Mouse (Mus musculus) MEL (cell line): ENCODE measurements around the gene Ssh1. TPM values are rescaled to one million over a fixed set of nuclear protein-coding genes. Genes with fewer than 3 reads are reported as not detected.

Experiments used
- DNase-seq: peaks from one replicate; pipeline ENCODE4 v3.0.0; 2011; ENCODE audit warnings: low read depth, low spot score
- H3K27ac ChIP-seq: 2 replicates; pipeline ENCODE4 v1.5.1; 2012; ENCODE audit warnings: low read depth, mild to moderate bottlenecking, control low read depth, low read length, moderate library complexity; ENCODE audit not compliant: control insufficient read depth
- H3K27me3 ChIP-seq, 2 experiments: fragments of 150-350 bp in 1 of 2; sonication (generic) in 1 of 2; 2 replicates each; pipeline ENCODE4 v1.6.1; 2012; ENCODE audit warnings: low read length in 2 of 2, mild to moderate bottlenecking in 2 of 2, improper control_type of control experiment in 1 of 2, moderate library complexity in 1 of 2; ENCODE audit not compliant: insufficient read depth in 2 of 2, control insufficient read depth in 1 of 2
- H3K36me3 ChIP-seq, 2 experiments: 2 replicates each; pipeline ENCODE4 v1.6.1; 2012 to 2014; ENCODE audit warnings: low read length in 2 of 2, improper control_type of control experiment in 1 of 2, inconsistent platforms in 1 of 2, mild to moderate bottlenecking in 1 of 2; ENCODE audit not compliant: insufficient read depth in 2 of 2, control insufficient read depth in 1 of 2
- H3K4me1 ChIP-seq, 2 experiments: fragments of 150-350 bp in 1 of 2; sonication (generic) in 1 of 2; 2 replicates each; pipeline ENCODE4 v1.6.1; 2012; ENCODE audit warnings: low read length in 2 of 2, improper control_type of control experiment in 1 of 2, mild to moderate bottlenecking in 1 of 2; ENCODE audit not compliant: insufficient read depth in 2 of 2, control insufficient read depth in 1 of 2
- H3K4me3 ChIP-seq, 2 experiments: fragments of 150-350 bp in 1 of 2; sonication (generic) in 1 of 2; 2 replicates each; pipeline ENCODE4 v1.5.1; 2012; ENCODE audit warnings: low read depth in 2 of 2, low read length in 2 of 2, mild to moderate bottlenecking in 2 of 2, moderate library complexity in 2 of 2, control low read depth in 1 of 2, improper control_type of control experiment in 1 of 2; ENCODE audit not compliant: control insufficient read depth in 1 of 2, insufficient read depth in 1 of 2
- H3K79me2 ChIP-seq: 2 replicates; pipeline ENCODE4 v1.6.1; 2012; ENCODE audit warnings: mild to moderate bottlenecking, low read length, moderate library complexity; ENCODE audit not compliant: control insufficient read depth, poor library complexity, insufficient read depth
- H3K9ac ChIP-seq: 2 replicates; pipeline ENCODE4 v1.6.1; 2012; ENCODE audit warnings: low read depth, mild to moderate bottlenecking, control low read depth, low read length, moderate library complexity; ENCODE audit not compliant: control insufficient read depth, poor library complexity, severe bottlenecking
- H3K9me3 ChIP-seq: fragments of 150-350 bp; sonication (generic); replicated peaks from 2 replicates; pipeline ENCODE4 v1.6.1; 2012; ENCODE audit warnings: mild to moderate bottlenecking, low read length, improper control_type of control experiment, moderate library complexity; ENCODE audit not compliant: insufficient read depth
- CHD1 ChIP-seq: IDR thresholded peaks from 2 replicates; pipeline ENCODE4 v1.6.1; 2012; ENCODE audit warnings: low read depth, mild to moderate bottlenecking, inconsistent platforms, low read length, improper control_type of control experiment
- CTCF ChIP-seq, 3 experiments: IDR thresholded peaks in 2 of 3; conservative IDR thresholded peaks in 1 of 3; 2 replicates each; pipeline ENCODE4 v1.5.1; 2011 to 2012; ENCODE audit warnings: low read length in 3 of 3, low read depth in 2 of 3, mild to moderate bottlenecking in 2 of 3, improper control_type of control experiment in 1 of 3, inconsistent platforms in 1 of 3, mixed read lengths in 1 of 3, moderate library complexity in 1 of 3; ENCODE audit not compliant: control insufficient read depth in 1 of 3, insufficient read depth in 1 of 3, poor library complexity in 1 of 3, severe bottlenecking in 1 of 3
- ELF1 ChIP-seq: IDR thresholded peaks from 2 replicates; pipeline ENCODE4 v1.6.1; 2014; ENCODE audit warnings: low read depth, mild to moderate bottlenecking, inconsistent platforms, low read length, improper control_type of control experiment, moderate library complexity
- EP300 ChIP-seq, 2 experiments: IDR thresholded peaks; 2 replicates each; pipeline ENCODE4 v1.6.1; 2011; ENCODE audit warnings: improper control_type of control experiment in 2 of 2, low read length in 2 of 2, low read depth in 1 of 2, mild to moderate bottlenecking in 1 of 2
- ETS1 ChIP-seq: IDR thresholded peaks from 2 replicates; pipeline ENCODE4 v1.6.1; 2012; ENCODE audit warnings: low read depth, mild to moderate bottlenecking, inconsistent platforms, low read length, improper control_type of control experiment, moderate library complexity
- GABPA ChIP-seq: IDR thresholded peaks from 2 replicates; pipeline ENCODE4 v1.6.1; 2012; ENCODE audit warnings: low read depth, mild to moderate bottlenecking, inconsistent platforms, low read length, improper control_type of control experiment, moderate library complexity
- GATA1 ChIP-seq: IDR thresholded peaks from 2 replicates; pipeline ENCODE4 v1.6.1; 2011; ENCODE audit warnings: low read depth, low read length, improper control_type of control experiment
- HCFC1 ChIP-seq: IDR thresholded peaks from 2 replicates; pipeline ENCODE4 v1.6.1; 2012; ENCODE audit warnings: low read depth, mild to moderate bottlenecking, inconsistent platforms, low read length, improper control_type of control experiment, moderate library complexity
- MAX ChIP-seq: IDR thresholded peaks from 2 replicates; pipeline ENCODE4 v1.6.1; 2011; ENCODE audit warnings: low read length, improper control_type of control experiment
- MAZ ChIP-seq: IDR thresholded peaks from 2 replicates; pipeline ENCODE4 v1.6.1; 2012; ENCODE audit warnings: low read depth, mild to moderate bottlenecking, inconsistent platforms, low read length, improper control_type of control experiment
- MYB ChIP-seq: IDR thresholded peaks from 2 replicates; pipeline ENCODE4 v1.6.1; 2011; ENCODE audit warnings: mild to moderate bottlenecking, low read depth, low read length, improper control_type of control experiment
- NELFE ChIP-seq: IDR thresholded peaks from 2 replicates; pipeline ENCODE4 v1.6.1; 2011; ENCODE audit warnings: low read depth, low read length, improper control_type of control experiment
- NRF1 ChIP-seq: IDR thresholded peaks from 2 replicates; pipeline ENCODE4 v1.6.1; 2014; ENCODE audit warnings: low read depth, mild to moderate bottlenecking, inconsistent platforms, low read length, improper control_type of control experiment, moderate library complexity; ENCODE audit not compliant: poor library complexity, insufficient read depth, severe bottlenecking
- POLR2A ChIP-seq, 2 experiments: IDR thresholded peaks; 2 replicates each; pipeline ENCODE4 v1.6.1; 2011 to 2012; ENCODE audit warnings: low read length in 2 of 2, mild to moderate bottlenecking in 2 of 2, control low read depth in 1 of 2, improper control_type of control experiment in 1 of 2, low read depth in 1 of 2, moderate library complexity in 1 of 2; ENCODE audit not compliant: control insufficient read depth in 1 of 2, insufficient read depth in 1 of 2, poor library complexity in 1 of 2
- RCOR1 ChIP-seq: IDR thresholded peaks from 2 replicates; pipeline ENCODE4 v1.6.1; 2012; ENCODE audit warnings: low read depth, mild to moderate bottlenecking, inconsistent platforms, low read length, improper control_type of control experiment
- TCF12 ChIP-seq: IDR thresholded peaks from 2 replicates; pipeline ENCODE4 v1.6.1; 2014; ENCODE audit warnings: low read depth, mild to moderate bottlenecking, inconsistent platforms, low read length, improper control_type of control experiment, moderate library complexity
- ZMIZ1 ChIP-seq: IDR thresholded peaks from 2 replicates; pipeline ENCODE4 v1.6.1; 2012; ENCODE audit warnings: low read depth, mild to moderate bottlenecking, inconsistent platforms, low read length, improper control_type of control experiment, moderate library complexity
- polyA plus RNA-seq, 2 experiments: library from polyadenylated mRNA; stranded (reverse) in 1 of 2; unstranded in 1 of 2; fragments of >175 nt in 1 of 2; fragments of >200 nt in 1 of 2; gene quantifications; 2 replicates each; pipeline versions ENCODE4 v1.2.1 to v1.2.4; 2012; ENCODE audit warnings: low replicate concordance in 2 of 2, low read depth in 1 of 2; ENCODE audit not compliant: insufficient read length in 2 of 2, insufficient read depth in 1 of 2, missing spikeins in 1 of 2
- total RNA-seq: library from RNA; depleted of rRNA; stranded (reverse); fragments of 300-350 nt; gene quantifications from 2 replicates; pipeline ENCODE4 v1.2.3, GENCODE M21; 2012; rRNA removed

Gene Ssh1
- total RNA-seq (2.3 and 4.0 TPM in 2 replicates), polyA plus RNA-seq (1 to 10 TPM in 1 of 2 experiments, not detected in 1; 6.8 TPM)

- Histone ChIP-seq H3K4me3 (peak within 1 kb of the TSS; percentile 70 to 71), H3K27ac (peak within 1 kb of the TSS; percentile 34), H3K27me3 (no peaks in the 10 kb centered on the region), H3K4me1 (peaks cover 3 to 4% of the 10 kb centered on the region in 2 experiments), H3K79me2 (peaks cover 4% of the 10 kb centered on the region; the same call in 1 of the 2 replicates), H3K9me3 (no peaks in the 10 kb centered on the region), H3K9ac (peak within 1 kb of the TSS; percentile 89), H3K36me3 (no peaks in the 10 kb centered on the region; a peak in 1 of 4 replicates)
- DNase-seq, result peak; percentile 83
- TF ChIP-seq HCFC1, result peak; percentile 31; the same call in 1 of the 2 replicates
- TF ChIP-seq ETS1, result no peak
- peak; percentile 42; the same call in 1 of the 2 replicates for TF ChIP-seq NELFE
- TF ChIP-seq NRF1, result peak; percentile 78
- TF ChIP-seq TCF12, result no peak
- no peak for TF ChIP-seq GABPA
- peak; percentile 85; the same call in 1 of the 2 replicates for TF ChIP-seq MAZ
- no peak for TF ChIP-seq CTCF (IDR thresholded peaks at IDR 0.05 in 2 of 3, conservative IDR thresholded peaks at IDR 0.05 in 1 of 3; ENCODE audit: control insufficient read depth in 1 of 3, insufficient read depth in 1 of 3, low read depth in 2 of 3, low read length in 3 of 3, poor library complexity in 1 of 3, severe bottlenecking in 1 of 3)
- TF ChIP-seq ZMIZ1, result peak; percentile 60; the same call in 1 of the 2 replicates
- no peak for TF ChIP-seq CHD1
- 0 out of 4 replicates have a peak, but pooled peaks of 1 of the 2 experiments have one; percentile 17 for TF ChIP-seq EP300 (IDR thresholded peaks at IDR 0.05; ENCODE audit: low read depth in 1 of 2, low read length in 2 of 2)
- TF ChIP-seq POLR2A (IDR thresholded peaks at IDR 0.05; ENCODE audit: control insufficient read depth in 1 of 2, insufficient read depth in 1 of 2, low read depth in 1 of 2, low read length in 2 of 2, poor library complexity in 1 of 2), result peak; percentile 46 to 49; a peak in 2 of 4 replicates
Measured at GRCm38 (mm10) chr5:113993487-113994465, at the start of gene Ssh1. TSS of gene Ssh1 (minus strand) at chr5:113993894.

GRCm38 (mm10) chr5:114041327-114041930, 47.7 kb upstream of the Ssh1 start:
- H3K27ac ChIP-seq, result no peak overlapping the region
- H3K9me3 ChIP-seq, result no peaks in the 10 kb centered on the region
- H3K79me2 ChIP-seq, result no peaks in the 10 kb centered on the region
- H3K4me1 ChIP-seq, result no peaks in the 10 kb centered on the region
- H3K4me3 ChIP-seq, result no peak overlapping the region
- TF ChIP-seq RCOR1, result no peak
- TF ChIP-seq POLR2A (IDR thresholded peaks at IDR 0.05; ENCODE audit: control insufficient read depth in 1 of 2, insufficient read depth in 1 of 2, low read depth in 1 of 2, low read length in 2 of 2, poor library complexity in 1 of 2), result no peak
- no peak for TF ChIP-seq ELF1
- TF ChIP-seq CTCF (IDR thresholded peaks at IDR 0.05 in 2 of 3, conservative IDR thresholded peaks at IDR 0.05 in 1 of 3; ENCODE audit: control insufficient read depth in 1 of 3, insufficient read depth in 1 of 3, low read depth in 2 of 3, low read length in 3 of 3, poor library complexity in 1 of 3, severe bottlenecking in 1 of 3), result no peak
- TF ChIP-seq MYB, result no peak
- TF ChIP-seq GATA1, result no peak
- no peak for TF ChIP-seq MAX
- no peak for TF ChIP-seq HCFC1
- TF ChIP-seq ZMIZ1, result no peak
- no peak for TF ChIP-seq TCF12
- DNase-seq, result peak; percentile 57
- H3K27me3 ChIP-seq, result no peaks in the 10 kb centered on the region
- no peak overlapping the region for H3K9ac ChIP-seq
- no peaks in the 10 kb centered on the region for H3K36me3 ChIP-seq
